Mouse (Mus musculus) bone marrow, adult 2 months (tissue): ENCODE data around the gene Elmo2. TPM values are rescaled to one million over a fixed set of nuclear protein-coding genes. Genes with fewer than 3 reads are reported as not detected.

Experiments used
- H3K27ac ChIP-seq: fragments of 200-500 bp; 2 replicates; pipeline ENCODE4 v1.5.1; 2012; ENCODE audit warnings: low read depth, mild to moderate bottlenecking, control low read depth, inconsistent platforms, low read length; ENCODE audit not compliant: control insufficient read depth, poor library complexity, insufficient read depth
- H3K4me1 ChIP-seq: fragments of 200-500 bp; 2 replicates; pipeline ENCODE4 v1.6.1; 2011; ENCODE audit warnings: low read length; ENCODE audit not compliant: control insufficient read depth, insufficient read depth
- H3K4me3 ChIP-seq: fragments of 200-500 bp; replicated peaks from 2 replicates; pipeline ENCODE3; 2011; ENCODE audit warnings: mild to moderate bottlenecking, low read depth, low read length, control low read depth; ENCODE audit not compliant: control insufficient read depth
- CTCF ChIP-seq: fragments of 200-500 bp; IDR thresholded peaks from 2 replicates; pipeline ENCODE4 v1.5.1; 2011; ENCODE audit warnings: low read length, control low read depth; ENCODE audit not compliant: control insufficient read depth, insufficient read depth
- POLR2A ChIP-seq: fragments of 200-500 bp; IDR thresholded peaks from 2 replicates; pipeline ENCODE4 v1.6.1; 2011; ENCODE audit warnings: low read depth, mild to moderate bottlenecking, control low read depth, low read length, borderline replicate concordance; ENCODE audit not compliant: control insufficient read depth
- WGBS: fragments of 180-500 bp; shearing (Covaris S2); methylation state at CpG from one replicate; pipeline ENCODE4 v1.1.7; 2018; 5-methylcytosine and 5-hydroxymethylcytosine counted together
- polyA plus RNA-seq: library from polyadenylated mRNA; stranded (reverse); fragments of >200 nt; gene quantifications from 2 replicates; pipeline ENCODE4 v1.2.4, GENCODE M21; 2011; ENCODE audit warnings: low replicate concordance; ENCODE audit not compliant: missing spikeins, insufficient read depth, insufficient read length

The Elmo2 gene
- polyA plus RNA-seq, 1 experiment: 29.8 TPM

GRCm38 (mm10) chr2:165296571-165296970, 29.7 kb downstream of the Elmo2 start:
- H3K27ac ChIP-seq: no peak overlapping the region
- TF ChIP-seq CTCF (no peak), POLR2A (no peak)
- no peaks in the 10 kb centered on the region for H3K4me1 ChIP-seq
- no peak overlapping the region for H3K4me3 ChIP-seq
- WGBS: 90% methylated on average over 18 of the region's 18 CpGs

- Histone ChIP-seq H3K4me1 (peaks cover 6% of the 10 kb centered on the region), H3K4me3 (no peak overlapping the region), H3K27ac (no peak overlapping the region)
- WGBS: 54% methylated on average over 18 of the region's 18 CpGs
- TF ChIP-seq CTCF (no peak), POLR2A (no peak)
Measured at GRCm38 (mm10) chr2:165288315-165289031, 37.8 kb downstream of the Elmo2 start.

GRCm38 (mm10) chr2:165287202-165287984, 38.9 kb downstream of the Elmo2 start, which contains the start of gene Slc35c2:
Slc35c2 (minus strand) TSS chr2:165287869.
- peak within 1 kb of the TSS; percentile 90 for H3K27ac ChIP-seq
- TF ChIP-seq POLR2A: peak; percentile 65; the same call in 1 of the 2 replicates
- no peak for TF ChIP-seq CTCF
- peak within 1 kb of the TSS; percentile 88 for H3K4me3 ChIP-seq
- peaks cover 6% of the 10 kb centered on the region for H3K4me1 ChIP-seq
- under 1% methylated on average over 49 of the region's 49 CpGs for WGBS

- TF ChIP-seq CTCF: no peak
- TF ChIP-seq POLR2A: 0 out of 2 replicates have a peak, but pooled peaks have one; percentile 21
- H3K4me1 ChIP-seq: peaks cover 6% of the 10 kb centered on the region
- 3% methylated on average over 18 of the region's 18 CpGs for WGBS
- H3K4me3 ChIP-seq: peak overlapping the region; percentile 88
- H3K27ac ChIP-seq: peak overlapping the region; percentile 90
Measured at GRCm38 (mm10) chr2:165286361-165287201, 39.7 kb downstream of the Elmo2 start.

- H3K4me3 ChIP-seq: peak overlapping the region; percentile 88
Measured at GRCm38 (mm10) chr2:165285621-165286020, 40.7 kb downstream of the Elmo2 start.

GRCm38 (mm10) chr2:165285034-165285433, 41.2 kb downstream of the Elmo2 start:
- no peak overlapping the region for H3K27ac ChIP-seq
- H3K4me3 ChIP-seq: no peak overlapping the region
- 57% methylated on average over 3 of the region's 3 CpGs for WGBS
- TF ChIP-seq POLR2A (no peak), CTCF (no peak)
- peaks cover 6% of the 10 kb centered on the region for H3K4me1 ChIP-seq

More at GRCm38 (mm10) chr2:165285621-165286020, 40.7 kb downstream of the Elmo2 start:
- no peak for TF ChIP-seq CTCF
- 0 out of 2 replicates have a peak, but pooled peaks have one; percentile 34 for TF ChIP-seq POLR2A
- WGBS: 4% methylated on average over 8 of the region's 8 CpGs
- peak overlapping the region; percentile 90 for H3K27ac ChIP-seq
- H3K4me1 ChIP-seq: peaks cover 6% of the 10 kb centered on the region

GRCm38 (mm10) chr2:165284377-165284776, 41.9 kb downstream of the Elmo2 start:
- H3K4me3 ChIP-seq: no peak overlapping the region
- TF ChIP-seq CTCF: no peak
- TF ChIP-seq POLR2A: no peak
- no peak overlapping the region for H3K27ac ChIP-seq
- H3K4me1 ChIP-seq: peaks cover 6% of the 10 kb centered on the region
- 71% methylated on average over 7 of the region's 7 CpGs for WGBS
